Mouse (Mus musculus) cerebellum, adult 18-20 months (tissue): ENCODE measurements at regions not wholly inside any gene's neighbourhood (a gene's known extent, or its start where the extent isn't known, plus 50 kb on each side); places are given as distances from the start of the nearest gene placed in this dataset.

Experiments
- DNase-seq, 2 experiments: peaks; one replicate each; pipeline ENCODE4 v3.0.0; 2021

DNA sequence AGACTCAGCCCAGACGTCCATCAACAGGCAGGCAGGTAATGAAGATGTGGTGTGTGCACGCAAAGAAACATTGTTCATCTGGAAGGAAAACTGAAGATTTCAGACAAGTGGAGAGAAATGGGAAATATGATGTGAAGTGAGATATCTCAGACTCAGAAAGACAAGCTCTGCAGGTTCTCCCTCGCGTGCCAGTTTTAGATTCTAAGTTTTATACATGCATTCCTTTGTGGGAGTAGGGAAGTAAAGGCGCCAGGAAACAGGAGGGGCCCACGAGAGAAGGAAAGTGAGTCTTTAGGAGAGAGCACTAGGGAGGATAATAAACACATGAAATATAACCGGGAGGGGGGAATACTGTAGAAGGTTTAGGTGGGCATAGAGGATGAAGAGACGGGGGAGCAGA, 223.7 kb downstream of the Ptpru start:
- DNase-seq = no peak

DNA sequence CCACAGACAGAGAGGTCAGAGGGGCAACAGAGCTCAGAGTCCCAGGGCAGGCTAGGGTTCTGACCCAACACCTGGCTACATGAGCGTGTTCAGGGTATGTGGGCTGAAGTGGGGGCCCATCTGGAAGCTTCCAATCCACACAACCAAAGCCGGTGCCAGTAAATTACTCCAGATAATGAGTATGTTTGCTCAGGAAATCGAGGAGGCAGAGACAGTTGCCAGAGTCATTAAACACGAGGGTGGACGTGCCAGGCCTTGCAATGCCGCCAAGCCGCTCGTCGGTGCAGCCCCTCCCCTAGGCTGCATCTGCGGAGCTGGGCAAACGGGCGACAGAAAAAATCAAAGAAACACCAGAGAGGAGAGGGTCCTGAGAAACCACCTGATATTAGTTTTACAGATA, 222.5 kb downstream of the Ptpru start:
- no peak for DNase-seq

GRCm38 (mm10) chr4:131638105-131638504, 200.0 kb downstream of the Ptpru start:
- DNase-seq = no peak

GRCm38 (mm10) chr4:131656034-131656433, 182.1 kb downstream of the Ptpru start:
- no peak for DNase-seq

DNA sequence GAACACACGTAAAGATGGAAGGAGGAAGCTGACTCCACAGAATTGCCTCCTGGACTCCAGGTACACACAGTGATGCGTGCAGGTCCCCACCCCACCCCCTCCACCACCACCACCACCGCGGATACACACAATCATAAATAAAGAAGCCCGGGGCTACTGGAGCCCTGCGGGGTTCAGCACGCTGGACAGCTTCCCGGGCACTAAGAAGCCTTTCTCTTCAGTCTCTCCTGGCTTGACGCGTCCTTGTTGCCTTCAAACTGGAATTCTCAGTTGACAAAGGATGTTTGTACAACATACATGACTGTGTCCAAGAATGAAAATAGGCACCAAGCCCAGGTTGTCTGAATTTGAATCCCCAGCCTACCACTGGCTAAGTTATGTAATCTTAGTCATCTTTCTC, 180.2 kb downstream of the Ptpru start:
- DNase-seq = no peak

- no peak for DNase-seq
Observed at GRCm38 (mm10) chr4:131660931-131661330, 177.2 kb downstream of the Ptpru start.

DNA sequence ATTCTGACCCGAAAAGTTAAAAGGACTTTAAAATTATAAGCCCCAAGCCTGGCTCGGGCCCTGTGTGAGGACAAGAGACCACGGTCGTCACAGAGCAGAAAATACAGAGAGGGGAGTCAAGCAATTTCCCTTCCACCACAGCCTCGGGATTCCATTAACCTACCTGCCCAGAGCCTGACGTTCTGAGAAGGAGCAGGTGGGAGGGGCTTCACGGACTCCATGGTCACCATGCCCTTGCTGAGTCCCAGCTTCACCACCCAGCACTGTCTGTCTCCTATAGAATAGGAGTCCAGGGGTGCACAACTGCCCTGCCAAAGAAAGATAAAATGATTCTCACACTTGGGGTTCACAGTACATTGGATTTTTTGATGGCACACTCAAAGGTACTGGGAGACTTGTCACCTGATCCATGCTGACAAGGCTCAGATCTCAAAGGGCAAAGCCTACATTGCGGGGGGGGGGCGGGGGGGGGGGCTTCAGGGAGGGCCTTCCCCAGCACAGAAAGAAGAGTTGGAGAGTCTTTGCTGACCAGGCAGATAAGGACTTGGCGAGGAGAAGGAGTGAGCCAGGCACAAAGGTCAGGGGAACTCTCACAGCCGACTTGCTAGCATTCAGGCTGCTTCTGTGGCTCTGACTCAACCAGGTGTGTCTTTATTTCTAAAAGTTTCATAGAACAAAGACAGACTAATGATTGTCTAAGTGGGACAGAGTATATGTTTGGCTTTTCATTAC, 166.1 kb downstream of the Ptpru start:
- DNase-seq = no peak

DNA sequence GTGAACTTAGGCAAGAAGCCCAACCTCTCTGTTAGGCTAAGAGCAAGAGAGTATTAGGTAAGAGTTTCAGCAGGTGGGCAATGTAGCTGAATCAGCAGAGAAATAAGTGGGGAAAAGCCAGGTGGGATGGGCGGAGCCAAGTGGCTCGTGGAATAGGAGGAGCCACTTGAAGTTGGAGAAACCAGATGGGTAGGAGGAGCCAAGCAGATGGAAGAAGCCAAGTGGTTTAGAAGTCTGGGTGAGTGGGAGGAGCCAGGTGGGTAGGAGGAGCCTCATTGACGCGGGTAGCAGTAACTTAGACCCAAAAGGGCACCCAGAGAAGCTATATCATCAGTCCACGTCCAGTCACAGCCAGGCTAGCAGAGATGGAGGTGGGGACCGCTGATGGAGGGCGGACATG, 160.1 kb downstream of the Ptpru start:
- no peak for DNase-seq

- DNase-seq = no peak
Observed at GRCm38 (mm10) chr4:131683176-131683575, 154.9 kb downstream of the Ptpru start.

GRCm38 (mm10) chr4:131685544-131685943, 152.5 kb downstream of the Ptpru start:
- DNase-seq = no peak

- DNase-seq = no peak
Observed at GRCm38 (mm10) chr4:131694232-131694631, 143.9 kb downstream of the Ptpru start.

- no peak for DNase-seq
Observed at GRCm38 (mm10) chr4:131695941-131696912, 141.9 kb downstream of the Ptpru start.
